Mouse (Mus musculus): ENCODE data around the gene Alkbh7.

Gene Alkbh7

DNA sequence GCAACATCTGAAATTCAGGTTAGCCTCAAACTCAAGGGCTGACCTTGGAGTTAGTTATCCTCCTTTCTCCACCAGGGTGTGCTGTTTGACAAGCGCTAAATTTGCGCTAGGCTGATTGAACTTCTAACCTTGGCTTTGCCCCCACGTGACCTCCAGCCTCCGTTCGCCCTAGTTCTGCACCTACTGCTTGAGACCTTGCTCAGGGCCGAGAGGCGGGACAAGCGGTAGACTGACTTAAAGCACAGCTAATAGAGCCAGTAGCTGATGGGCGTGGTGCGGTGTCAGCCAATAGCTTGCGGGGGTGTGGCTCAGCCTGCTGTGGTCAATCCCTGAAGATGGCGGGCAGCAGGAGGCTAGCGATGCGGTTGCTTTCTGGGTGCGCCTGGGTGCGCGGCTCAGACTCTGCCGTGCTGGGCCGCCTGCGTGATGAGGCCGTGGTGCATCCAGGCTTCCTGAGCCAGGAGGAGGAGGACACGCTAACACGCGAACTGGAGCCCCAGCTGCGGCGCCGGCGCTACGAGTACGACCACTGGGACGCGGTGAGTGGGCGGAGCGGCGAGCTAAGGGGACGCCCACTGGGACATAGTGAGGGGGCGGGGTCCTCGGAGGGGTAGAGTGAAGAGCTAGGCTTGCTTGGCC, at the start of gene Alkbh7:
Gene Alkbh7, plus strand, starts transcription at position 311 of the 639 bp plus-strand sequence.
- peak; percentile 99 for DNase-seq (ENCODE audit: low read depth, low spot score)

DNA sequence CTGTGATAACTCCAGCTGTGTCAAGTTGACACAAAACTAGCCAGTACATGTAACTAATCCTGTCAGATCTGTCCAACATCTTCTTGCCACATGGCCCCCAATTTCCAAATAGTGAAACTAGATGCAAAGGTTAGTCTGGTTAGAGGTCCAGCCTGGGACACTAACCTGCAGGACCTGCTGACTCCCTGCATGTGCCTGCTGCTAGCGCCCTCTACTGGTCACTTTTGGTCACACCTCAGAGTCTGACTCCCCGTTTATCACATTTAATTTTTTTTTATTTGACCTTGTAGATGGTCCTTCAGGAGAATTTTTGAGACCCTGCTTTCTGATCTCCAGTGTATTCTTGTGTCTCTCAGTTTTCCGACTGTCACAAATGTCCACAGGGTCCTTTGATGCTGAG, 46.2 kb upstream of the Alkbh7 start:
- DNase-seq (ENCODE audit: low read depth, low spot score), result peak; percentile 75

DNA sequence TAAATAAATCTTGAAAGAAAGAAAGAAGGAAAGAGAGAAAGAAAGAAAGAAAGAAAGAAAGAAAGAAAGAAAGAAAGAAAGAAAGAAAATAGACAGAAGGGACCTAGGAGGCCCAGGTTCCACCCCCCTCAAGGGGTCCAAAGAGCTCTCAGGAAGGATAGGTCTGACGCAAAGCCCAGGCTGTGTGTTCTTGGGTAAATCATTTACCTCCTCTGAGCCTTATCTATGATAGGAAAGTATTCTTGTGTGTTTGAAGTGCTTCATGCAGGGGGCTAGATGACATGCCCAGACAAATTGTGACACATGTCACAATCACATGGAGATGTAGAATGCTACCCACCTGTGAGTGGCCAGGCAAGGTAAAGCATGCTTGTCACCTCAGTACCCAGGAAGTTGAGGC, 44.5 kb upstream of the Alkbh7 start:
- DNase-seq (ENCODE audit: low read depth, low spot score), result no peak

- DNase-seq (ENCODE audit: low read depth, low spot score), result no peak
Measured at GRCm38 (mm10) chr17:56954871-56955270, 42.3 kb upstream of the Alkbh7 start.

DNA sequence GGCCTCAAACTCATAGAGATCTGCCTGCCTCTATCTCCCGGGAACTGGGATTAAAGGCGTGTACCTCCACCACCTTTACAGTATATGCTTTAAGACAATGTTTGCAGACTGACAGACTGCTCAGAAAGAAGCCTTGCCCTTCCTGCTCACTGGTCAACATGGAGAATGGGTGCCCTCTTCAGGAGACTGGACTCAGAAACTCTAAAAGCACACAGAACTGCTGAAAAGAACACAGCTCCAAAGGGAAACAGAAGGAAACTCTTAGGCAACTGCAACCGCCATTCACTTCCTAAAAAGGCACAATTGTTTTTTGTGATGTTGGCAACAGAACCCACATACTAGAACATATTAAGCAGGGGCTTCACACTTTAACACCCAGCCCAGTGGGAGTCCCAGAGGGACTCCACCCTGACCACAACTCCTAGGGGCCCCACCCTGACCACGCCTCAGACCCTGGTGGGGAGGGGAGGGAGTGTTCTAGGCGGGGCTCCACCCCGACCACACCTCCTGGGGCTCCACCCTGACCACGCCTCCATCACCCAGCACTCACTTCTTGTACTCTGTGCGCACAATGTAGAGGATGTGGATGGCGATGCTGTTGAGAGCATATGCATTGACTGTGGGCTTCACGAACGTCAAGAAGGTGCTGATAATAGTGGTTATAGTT, 39.2 kb upstream of the Alkbh7 start:
- no peak for DNase-seq (ENCODE audit: low read depth, low spot score)

DNA sequence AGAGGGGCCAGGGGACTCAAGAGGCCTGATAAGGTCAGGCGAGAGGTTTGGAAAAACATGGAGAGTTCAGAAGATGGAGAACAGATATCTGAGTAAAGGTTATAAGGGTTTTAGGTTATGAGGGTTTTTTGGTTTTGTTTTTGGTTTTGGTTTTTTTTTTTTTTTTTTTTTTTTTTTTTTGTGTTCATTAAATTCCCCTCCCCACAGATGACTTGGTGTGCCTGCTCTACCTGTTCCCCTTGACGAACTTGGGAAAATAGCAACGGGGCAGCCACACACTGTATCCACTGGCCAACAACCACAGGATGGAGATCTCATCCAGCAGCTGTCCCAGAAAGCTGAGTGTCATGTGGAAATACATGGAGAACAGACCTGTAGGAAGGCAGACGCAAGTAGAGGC, 38.5 kb upstream of the Alkbh7 start:
- DNase-seq (ENCODE audit: low read depth, low spot score), result no peak

GRCm38 (mm10) chr17:56961880-56962279, 35.3 kb upstream of the Alkbh7 start:
- DNase-seq (ENCODE audit: low read depth, low spot score), result no peak

DNA sequence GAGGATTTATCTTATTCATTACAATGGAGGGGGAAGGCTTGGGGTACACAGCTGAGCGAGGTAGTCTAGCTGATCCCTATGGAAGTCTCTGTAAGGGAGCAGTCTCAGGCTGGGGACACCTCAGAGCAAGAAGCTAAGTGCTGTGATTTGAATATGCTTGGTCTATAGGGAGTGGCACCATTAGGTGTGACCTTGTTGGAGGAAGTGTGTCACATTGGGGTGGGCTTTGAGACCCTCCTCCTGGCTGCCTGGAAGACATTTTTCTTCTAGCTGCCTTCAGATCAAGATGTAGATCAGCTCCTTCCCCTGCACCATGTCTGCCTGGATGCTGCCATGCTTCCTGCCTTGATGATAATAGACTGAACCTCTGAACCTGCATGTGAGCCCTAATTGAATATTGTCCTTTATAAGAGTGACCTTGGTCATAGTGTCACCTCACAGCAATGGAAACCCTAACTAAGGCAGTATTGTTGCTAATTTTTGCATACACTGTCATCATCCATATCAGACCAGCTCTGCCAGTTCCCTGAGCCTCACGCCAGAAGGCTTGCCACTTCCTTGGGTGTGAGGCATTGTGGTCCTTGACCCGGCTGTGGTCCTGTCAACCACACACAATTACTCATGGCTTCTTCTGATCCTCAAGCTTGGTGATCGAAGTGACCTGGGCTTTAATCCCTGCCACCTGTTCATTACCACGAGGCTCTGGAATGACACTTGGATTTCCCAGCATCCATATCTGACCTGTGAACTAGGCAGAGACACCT, 34.3 kb upstream of the Alkbh7 start:
- no peak for DNase-seq (ENCODE audit: low read depth, low spot score)

- no peak for DNase-seq (ENCODE audit: low read depth, low spot score)
Measured at GRCm38 (mm10) chr17:56963646-56964045, 33.5 kb upstream of the Alkbh7 start.

GRCm38 (mm10) chr17:56969321-56969720, 27.8 kb upstream of the Alkbh7 start:
- no peak for DNase-seq (ENCODE audit: low read depth, low spot score)

GRCm38 (mm10) chr17:56970081-56970480, 27.1 kb upstream of the Alkbh7 start:
- DNase-seq (ENCODE audit: low read depth, low spot score), result peak; percentile 13

- DNase-seq (ENCODE audit: low read depth, low spot score), result no peak
Measured at GRCm38 (mm10) chr17:56973956-56974707, 23.0 kb upstream of the Alkbh7 start.

DNA sequence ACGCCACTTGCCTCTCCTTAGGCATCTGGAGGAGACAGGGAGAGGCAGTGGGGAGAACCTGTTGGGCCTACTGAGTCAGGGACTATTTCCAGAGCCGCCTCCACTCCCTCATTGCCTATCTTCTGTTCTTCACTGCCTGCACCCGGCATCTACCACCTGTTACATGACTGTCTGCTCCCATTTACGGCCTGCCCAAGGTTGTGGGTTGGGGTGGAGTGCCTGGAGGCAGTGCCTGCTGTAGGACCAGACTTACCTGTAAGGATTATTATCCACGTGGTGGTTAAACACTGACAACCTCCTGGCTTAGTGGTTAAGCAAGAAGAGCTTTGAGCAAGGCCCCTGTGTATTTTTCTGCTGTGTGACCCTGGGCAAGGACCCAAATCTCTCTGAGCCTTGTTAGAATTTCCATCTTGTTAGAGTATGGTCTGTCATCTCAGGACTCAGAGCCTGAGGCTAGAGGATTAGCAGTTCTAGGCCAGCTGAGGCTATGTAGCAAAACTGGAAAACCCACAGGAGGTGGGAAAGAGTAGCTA, 22.4 kb upstream of the Alkbh7 start:
- DNase-seq (ENCODE audit: low read depth, low spot score), result peak; percentile 34

- DNase-seq (ENCODE audit: low read depth, low spot score), result no peak
Measured at GRCm38 (mm10) chr17:56975391-56975790, 21.7 kb upstream of the Alkbh7 start.

DNA sequence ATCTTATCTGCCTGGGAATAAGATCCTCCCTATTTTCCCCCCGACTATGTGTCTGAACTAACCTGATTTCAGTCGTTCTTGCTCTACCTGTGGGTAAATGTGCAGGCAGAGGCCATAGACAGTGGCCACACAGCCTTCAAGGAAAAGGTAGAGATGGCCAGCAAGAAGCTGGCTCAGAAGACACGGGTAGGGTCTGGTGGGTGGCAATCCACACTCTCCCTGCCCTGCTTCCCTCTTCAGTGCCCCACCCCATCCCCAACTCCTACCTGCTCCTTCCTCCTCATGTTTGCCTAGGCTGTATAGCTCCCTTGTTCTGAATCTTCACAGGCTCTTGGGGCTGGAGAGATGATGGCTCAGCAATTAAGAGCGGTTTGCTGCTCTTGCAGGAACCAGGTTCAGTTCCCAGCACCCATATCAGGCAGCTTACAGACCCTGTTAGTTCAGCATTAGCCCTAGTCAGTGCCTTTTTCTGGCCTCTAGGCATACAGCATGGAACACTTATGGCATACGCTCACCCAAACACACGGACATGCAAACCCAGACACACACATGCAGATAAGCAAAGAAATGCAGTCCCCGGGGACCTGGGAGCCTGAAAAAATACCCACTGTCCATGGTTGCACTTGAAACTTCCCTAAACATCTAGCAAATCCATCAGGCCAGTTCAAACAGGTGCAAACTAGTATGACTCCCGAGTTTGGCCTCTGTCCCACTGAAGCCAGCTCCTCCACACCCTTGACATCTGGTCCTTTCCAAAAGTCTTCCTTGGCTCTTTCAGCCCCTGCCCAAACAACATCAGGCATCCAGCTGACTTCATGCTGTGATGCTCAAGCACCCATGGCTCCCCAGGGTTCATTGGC, 20.4 kb upstream of the Alkbh7 start:
- no peak for DNase-seq (ENCODE audit: low read depth, low spot score)

DNA sequence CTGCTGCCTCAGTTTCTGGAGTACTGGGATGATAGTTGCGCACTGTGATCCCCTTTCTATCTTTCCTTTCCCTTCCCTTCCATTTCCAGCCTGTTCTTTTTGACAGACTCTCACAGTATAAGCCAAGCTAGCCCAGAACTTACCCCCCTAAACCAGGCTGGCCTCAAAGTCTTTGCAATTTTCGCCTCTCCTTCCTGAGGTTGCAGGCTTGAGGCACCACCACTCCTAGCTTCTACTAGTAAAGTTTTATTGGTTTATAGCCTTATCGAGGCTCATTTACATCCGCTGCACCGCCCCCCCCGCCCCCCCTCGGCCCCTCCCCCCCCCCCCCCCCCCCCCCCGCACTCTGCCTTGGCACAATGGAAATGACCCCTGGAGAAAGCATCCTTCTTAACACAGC, 17.6 kb upstream of the Alkbh7 start:
- no peak for DNase-seq (ENCODE audit: low read depth, low spot score)

- no peak for DNase-seq (ENCODE audit: low read depth, low spot score)
Measured at GRCm38 (mm10) chr17:56981049-56981448, 16.1 kb upstream of the Alkbh7 start.

GRCm38 (mm10) chr17:56982013-56982412, 15.1 kb upstream of the Alkbh7 start, which contains the start of gene Acer1:
TSS of gene Acer1 (minus strand) at chr17:56982126.
- DNase-seq (ENCODE audit: low read depth, low spot score), result no peak

DNA sequence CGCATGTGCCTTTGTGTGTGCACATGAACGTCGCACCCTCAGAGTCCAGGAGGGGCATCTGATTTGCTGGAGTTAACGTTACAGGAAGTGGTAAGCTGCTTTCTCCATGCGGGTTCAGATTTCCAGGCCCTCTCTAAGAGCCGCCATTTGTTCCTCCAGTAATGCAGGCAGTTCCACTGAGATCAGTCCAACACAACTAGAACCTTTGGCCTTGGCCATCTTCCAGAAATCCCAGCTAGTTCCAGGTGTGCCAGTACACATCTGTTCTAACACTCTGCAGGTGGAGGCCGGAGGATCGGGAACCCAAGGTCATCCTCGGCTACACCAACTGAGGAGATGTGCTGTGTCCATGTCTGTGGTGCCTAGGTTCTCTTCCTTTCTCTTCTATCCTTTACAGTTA, 12.3 kb upstream of the Alkbh7 start:
- no peak for DNase-seq (ENCODE audit: low read depth, low spot score)

DNA sequence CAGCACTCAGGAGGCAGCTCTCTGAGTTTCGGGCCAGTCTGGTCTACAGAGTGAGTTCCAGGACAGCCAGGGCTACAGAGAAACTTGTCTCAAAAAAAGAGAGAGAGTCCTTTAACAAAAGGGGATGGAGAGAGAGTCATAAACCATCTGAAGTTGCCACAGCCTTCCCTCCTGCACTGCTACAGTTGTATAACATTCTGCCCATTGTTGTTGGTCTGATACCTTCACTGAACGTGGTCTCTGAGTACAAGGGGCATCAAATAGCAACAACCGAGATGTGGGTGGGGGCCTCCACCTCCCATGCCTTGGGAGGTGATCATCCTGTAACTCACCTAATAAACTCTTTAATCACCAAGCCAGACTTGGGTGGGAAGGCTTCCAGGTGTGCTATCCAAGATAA, 11.5 kb upstream of the Alkbh7 start:
- DNase-seq (ENCODE audit: low read depth, low spot score), result no peak
